Mouse (Mus musculus) CH12.LX (cell line): ENCODE results near the gene Tmem169.

Experiments
- CTCF ChIP-seq, 2 experiments: IDR thresholded peaks in 1 of 2; conservative IDR thresholded peaks in 1 of 2; 2 replicates each; pipeline ENCODE4 v1.5.1; 2011 to 2012; ENCODE audit warnings: low read depth in 2 of 2, low read length in 2 of 2, improper control_type of control experiment in 1 of 2, inconsistent platforms in 1 of 2, mild to moderate bottlenecking in 1 of 2, moderate library complexity in 1 of 2
- EP300 ChIP-seq: IDR thresholded peaks from 2 replicates; pipeline ENCODE4 v1.6.1; 2011; ENCODE audit warnings: low read length, improper control_type of control experiment
- MAFK ChIP-seq: IDR thresholded peaks from 2 replicates; pipeline ENCODE4 v1.6.1; 2011; ENCODE audit warnings: low read length, improper control_type of control experiment; ENCODE audit not compliant: insufficient replicate concordance
- MXI1 ChIP-seq: IDR thresholded peaks from 2 replicates; pipeline ENCODE4 v1.6.1; 2011; ENCODE audit warnings: mild to moderate bottlenecking, low read depth, low read length, improper control_type of control experiment
- NELFE ChIP-seq: IDR thresholded peaks from 2 replicates; pipeline ENCODE4 v1.6.1; 2011; ENCODE audit warnings: low read depth, low read length, improper control_type of control experiment
- POLR2A ChIP-seq: IDR thresholded peaks from 2 replicates; pipeline ENCODE4 v1.6.1; 2011; ENCODE audit warnings: low read depth, mild to moderate bottlenecking, improper control_type of control experiment, low read length
- USF1 ChIP-seq: IDR thresholded peaks from 2 replicates; pipeline ENCODE4 v1.6.1; 2014; ENCODE audit warnings: low read depth, mild to moderate bottlenecking, inconsistent platforms, low read length, improper control_type of control experiment
- ZC3H11A ChIP-seq: IDR thresholded peaks from 2 replicates; pipeline ENCODE4 v1.6.1; 2012; ENCODE audit warnings: low read depth, mild to moderate bottlenecking, inconsistent platforms, low read length, improper control_type of control experiment
- ZKSCAN1 ChIP-seq: IDR thresholded peaks from 2 replicates; pipeline ENCODE4 v1.6.1; 2012; ENCODE audit warnings: low read depth, inconsistent platforms, low read length, improper control_type of control experiment, borderline replicate concordance
- ZMIZ1 ChIP-seq: IDR thresholded peaks from 2 replicates; pipeline ENCODE4 v1.6.1; 2012; ENCODE audit warnings: low read depth, mild to moderate bottlenecking, inconsistent platforms, low read length, improper control_type of control experiment

GRCm38 (mm10) chr1:72255062-72255853 is 28.9 kb upstream of the Tmem169 start:
- peak; percentile 100 for TF ChIP-seq ZMIZ1
- no peak for TF ChIP-seq CTCF (conservative IDR thresholded peaks at IDR 0.05 in 1 of 2, IDR thresholded peaks at IDR 0.05 in 1 of 2; ENCODE audit: low read depth in 2 of 2, low read length in 2 of 2)
- peak; percentile 97 for TF ChIP-seq POLR2A
- no peak for TF ChIP-seq MAFK
- TF ChIP-seq NELFE = peak; percentile 98
- peak; percentile 73 for TF ChIP-seq MXI1
- TF ChIP-seq ZC3H11A = no peak; the same call in 1 of the 2 replicates
- no peak for TF ChIP-seq ZKSCAN1
- TF ChIP-seq EP300 = 0 out of 2 replicates have a peak, but pooled peaks have one; percentile 18
- no peak for TF ChIP-seq USF1
